Mouse (Mus musculus): ENCODE results near the gene Ptpre.
"Not testable (repeated sequence)": the region's sequence is repeated elsewhere in the genome, so short reads cannot be mapped to it uniquely, and the experiment has no call there.

Gene Ptpre

DNA sequence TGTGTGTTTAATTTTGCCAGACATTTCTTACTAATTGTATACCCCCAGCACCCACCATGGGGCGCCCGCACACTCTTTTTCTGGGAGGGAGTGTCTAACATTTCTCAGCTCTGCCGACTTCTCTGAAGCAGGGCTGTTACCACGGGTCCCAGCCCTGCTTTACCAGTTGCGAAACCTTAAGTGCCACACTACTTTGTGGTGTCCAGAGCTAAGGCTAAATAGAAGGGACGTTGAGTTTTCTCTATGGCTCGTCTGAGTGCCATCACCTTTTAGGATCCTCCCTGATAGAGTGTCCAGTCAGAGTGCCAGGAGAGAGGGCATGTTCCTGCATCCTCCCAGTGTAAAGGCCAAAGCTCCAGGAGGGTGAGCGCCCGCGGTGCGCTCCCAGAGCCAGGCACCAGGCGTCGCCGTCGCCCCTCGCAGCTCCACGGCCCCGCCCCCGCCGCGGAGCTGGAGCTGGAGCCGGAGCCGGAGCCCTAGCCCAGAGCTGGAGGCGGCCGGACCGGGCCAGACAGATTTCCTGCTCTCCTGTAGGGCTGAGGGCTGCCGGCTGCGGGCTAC, at the start of gene Ptpre:
Gene Ptpre (plus strand): TSS at position 141 of the 561 bp plus-strand sequence.
- in situ Hi-C loops (cut with MboI, MseI): loop anchor here (5.0 to 25.0 kb wide), 2 partner anchors 90 to 1875 kb away; partner anchors contain the start of gene 9430038I01Rik

GRCm38 (mm10) chr7:135488214-135488810, 49.0 kb upstream of the Ptpre start:
- in situ Hi-C loops (cut with MboI, MseI): loop anchor here (10.0 kb wide), 1 partner anchor 94 kb away; no protein-coding TSS in a partner anchor

GRCm38 (mm10) chr7:135489724-135490499, 47.4 kb upstream of the Ptpre start:
- in situ Hi-C loops (cut with MboI, MseI): loop anchor here (10.0 kb wide), 1 partner anchor 95 kb away; no protein-coding TSS in a partner anchor

DNA sequence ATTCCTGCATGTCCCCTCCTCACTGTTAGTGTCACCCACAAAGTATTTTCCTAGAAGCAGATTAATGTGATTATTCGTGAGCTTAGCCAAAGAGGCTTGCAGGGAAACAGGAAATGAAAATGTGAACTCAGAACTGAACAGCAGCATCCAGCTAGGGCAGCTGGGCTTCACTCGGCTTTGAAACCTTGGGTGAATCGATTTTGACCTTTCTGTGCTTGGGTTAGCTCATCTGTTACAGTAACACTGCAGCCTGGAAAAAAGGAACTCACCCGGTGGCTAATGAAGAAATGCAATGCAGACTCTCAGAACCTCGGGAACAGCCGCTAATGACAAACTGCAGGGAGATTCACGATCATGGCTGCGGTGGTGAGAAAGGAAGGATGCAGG, 46.8 kb upstream of the Ptpre start:
- in situ Hi-C loops (cut with MboI, MseI): no loop called here

GRCm38 (mm10) chr7:135495303-135495702, 42.0 kb upstream of the Ptpre start:
- in situ Hi-C loops (cut with MboI, MseI): no loop called here

- in situ Hi-C loops (cut with MboI, MseI): no loop called here
Measured at GRCm38 (mm10) chr7:135498565-135499186, 38.6 kb upstream of the Ptpre start.

GRCm38 (mm10) chr7:135499403-135499802, 37.9 kb upstream of the Ptpre start:
- in situ Hi-C loops (cut with MboI, MseI): no loop called here

DNA sequence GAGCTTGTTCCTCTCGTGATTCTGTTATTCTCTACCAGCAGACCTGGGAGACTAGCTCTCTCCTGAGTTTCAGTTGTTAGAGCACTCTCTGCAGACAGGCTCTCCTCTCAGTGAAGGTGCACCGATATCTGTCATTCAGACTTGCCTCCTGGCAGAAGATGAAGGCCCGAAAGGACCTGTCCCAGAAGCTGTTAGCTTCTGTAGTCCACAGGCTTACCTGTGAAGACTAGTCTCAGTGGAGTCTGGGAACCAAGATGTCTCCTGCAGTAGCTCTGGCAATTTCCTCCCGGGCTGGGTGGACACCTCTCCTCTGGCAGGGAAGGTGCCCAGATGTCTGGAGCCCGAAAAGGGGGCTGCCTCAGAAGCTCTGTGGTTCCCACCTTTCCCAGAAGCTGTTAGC, 30.8 kb upstream of the Ptpre start:
- in situ Hi-C loops (cut with MboI, MseI): not testable (repeated sequence)

DNA sequence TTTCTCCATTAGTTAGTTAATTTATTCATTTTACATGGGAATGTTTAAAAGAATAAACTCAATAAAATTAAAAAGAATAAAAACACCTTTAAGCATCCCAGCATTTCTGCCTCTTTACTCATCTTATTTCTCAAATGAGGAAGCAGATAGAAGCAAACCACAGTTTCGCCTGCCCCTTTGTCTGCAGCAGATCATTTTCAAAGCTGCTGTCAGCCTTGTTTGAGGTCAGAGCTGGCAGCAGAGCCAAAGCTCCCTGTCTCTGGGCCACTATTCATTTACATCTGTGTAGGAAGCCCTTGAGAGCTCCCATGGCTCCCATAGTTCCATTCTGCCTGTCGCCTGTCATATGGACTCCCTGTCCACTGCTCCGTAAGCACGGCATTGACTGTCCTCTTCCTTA, 28.7 kb upstream of the Ptpre start:
- in situ Hi-C loops (cut with MboI, MseI): no loop called here

GRCm38 (mm10) chr7:135509272-135509671, 28.0 kb upstream of the Ptpre start:
- in situ Hi-C loops (cut with MboI, MseI): no loop called here

- in situ Hi-C loops (cut with MboI, MseI): no loop called here
Measured at GRCm38 (mm10) chr7:135510431-135510830, 26.9 kb upstream of the Ptpre start.

DNA sequence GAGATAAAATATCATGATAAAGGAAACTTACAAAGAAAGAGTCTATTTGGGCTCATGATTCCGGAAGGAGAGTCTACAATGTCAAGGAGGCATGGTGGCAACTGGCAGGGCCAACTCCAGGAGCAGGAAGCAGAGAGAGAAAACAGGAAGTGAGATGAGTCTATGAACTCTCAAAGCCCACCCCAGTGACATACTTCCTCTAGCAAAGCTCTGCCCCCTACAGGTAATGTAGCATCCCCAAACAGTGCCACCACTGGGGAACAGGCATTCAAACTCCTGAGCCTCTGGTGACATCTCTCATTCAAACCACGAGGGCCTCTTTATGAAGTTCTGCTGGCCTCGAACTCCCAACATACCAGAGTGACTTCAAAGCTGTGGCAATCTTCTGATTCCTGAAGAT, 25.6 kb upstream of the Ptpre start:
- in situ Hi-C loops (cut with MboI, MseI): no loop called here

GRCm38 (mm10) chr7:135517191-135517590, 20.1 kb upstream of the Ptpre start:
- in situ Hi-C loops (cut with MboI, MseI): no loop called here

DNA sequence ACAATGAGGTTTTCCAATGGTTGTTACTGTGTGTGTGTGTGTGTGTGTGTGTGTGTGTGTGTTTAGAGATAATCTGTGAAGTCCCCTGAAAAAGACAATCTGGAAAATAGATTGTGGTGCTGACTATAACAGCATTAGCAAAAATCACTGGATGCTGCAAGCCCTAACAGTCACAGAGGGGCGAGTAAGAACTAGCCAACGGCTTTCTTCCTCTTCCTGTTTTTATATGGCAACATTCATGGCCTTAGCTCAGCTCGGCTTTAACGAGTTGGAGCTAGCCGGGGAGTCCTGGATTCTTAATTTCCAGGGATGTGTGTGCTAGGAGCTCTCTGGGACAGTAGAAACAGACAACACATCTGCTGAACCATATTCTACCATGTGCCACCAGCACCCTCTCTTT, 17.0 kb upstream of the Ptpre start:
- in situ Hi-C loops (cut with MboI, MseI): no loop called here

DNA sequence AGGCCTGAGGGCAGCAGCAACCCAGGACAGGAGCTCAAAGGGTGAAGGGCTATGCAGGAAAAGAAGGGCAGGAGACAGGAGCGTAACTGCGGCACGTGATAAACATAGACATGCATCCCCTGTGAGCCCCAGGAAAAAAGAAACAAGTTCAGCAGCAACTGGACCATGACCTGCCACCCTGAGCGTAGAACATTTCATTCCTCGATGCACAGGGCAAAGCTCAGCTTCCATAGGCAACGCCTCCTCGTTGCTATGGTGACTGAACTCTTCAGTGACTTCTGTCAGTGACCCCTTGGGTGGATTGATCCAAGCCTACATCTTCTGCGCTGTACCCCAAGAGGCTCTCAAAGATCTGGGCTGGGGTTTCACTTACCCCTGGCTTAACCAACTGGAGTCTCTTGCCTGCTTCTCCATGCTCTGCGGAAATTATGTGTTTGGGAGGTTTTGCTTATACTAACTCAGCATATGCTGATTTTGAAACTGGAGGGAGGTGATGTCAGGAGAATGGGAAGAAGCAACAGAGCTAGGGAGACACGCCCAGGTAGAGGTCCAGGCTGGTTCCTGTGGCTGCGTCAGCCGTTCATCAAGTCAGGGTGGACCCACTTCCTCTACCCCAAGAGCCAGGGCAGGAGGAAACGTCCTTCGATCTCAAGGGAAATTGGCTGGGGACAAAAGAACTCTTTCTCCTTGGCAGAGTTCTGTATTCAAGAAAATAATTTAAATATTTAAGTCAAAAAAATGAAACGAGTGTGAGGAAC, 15.3 kb upstream of the Ptpre start:
- in situ Hi-C loops (cut with MboI, MseI): no loop called here

DNA sequence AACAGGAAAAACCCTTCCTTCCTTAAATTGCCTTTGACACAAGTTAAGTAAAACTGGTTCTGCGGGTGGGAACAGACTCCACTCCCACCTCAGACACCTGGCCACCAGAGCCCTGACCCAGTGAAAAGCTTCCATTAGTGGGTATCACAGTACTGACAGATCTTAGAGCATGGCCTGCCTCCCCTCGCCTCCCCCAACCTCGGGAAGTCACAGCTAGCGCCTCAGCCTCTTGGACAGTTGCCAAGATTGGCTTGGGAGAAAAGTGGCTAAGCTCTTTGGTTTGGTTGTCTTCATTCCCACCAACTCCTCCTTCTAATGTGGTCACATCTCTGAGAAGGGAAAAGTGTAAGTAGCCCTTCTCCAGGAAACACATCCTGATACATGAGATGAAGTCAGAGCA, 13.3 kb upstream of the Ptpre start:
- in situ Hi-C loops (cut with MboI, MseI): no loop called here

DNA sequence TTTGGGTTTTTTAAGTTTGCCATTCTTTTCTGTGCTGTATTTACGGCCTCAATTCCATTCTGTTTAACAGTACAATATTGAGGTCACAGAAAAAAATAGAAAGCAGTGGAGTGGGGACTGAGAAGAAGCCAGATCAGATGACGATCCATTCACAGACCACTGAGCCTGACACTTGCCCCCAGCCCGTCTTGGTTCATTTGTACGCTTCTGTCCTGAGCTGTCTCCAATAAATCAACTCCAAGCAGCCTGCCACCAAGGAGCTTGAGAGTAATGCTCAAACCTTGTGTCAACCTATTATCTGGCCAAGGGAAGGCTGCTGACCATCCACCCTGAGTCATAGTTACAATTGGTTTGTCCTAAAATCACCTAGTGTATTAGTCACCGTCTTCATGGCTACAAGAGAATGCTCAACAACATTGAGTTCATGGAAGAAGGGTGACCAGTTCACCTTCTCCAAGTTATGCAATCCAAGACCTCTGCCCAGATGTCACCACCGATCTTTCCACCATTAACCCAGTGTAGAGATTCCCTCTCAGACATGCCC, 12.8 kb upstream of the Ptpre start:
- in situ Hi-C loops (cut with MboI, MseI): no loop called here

DNA sequence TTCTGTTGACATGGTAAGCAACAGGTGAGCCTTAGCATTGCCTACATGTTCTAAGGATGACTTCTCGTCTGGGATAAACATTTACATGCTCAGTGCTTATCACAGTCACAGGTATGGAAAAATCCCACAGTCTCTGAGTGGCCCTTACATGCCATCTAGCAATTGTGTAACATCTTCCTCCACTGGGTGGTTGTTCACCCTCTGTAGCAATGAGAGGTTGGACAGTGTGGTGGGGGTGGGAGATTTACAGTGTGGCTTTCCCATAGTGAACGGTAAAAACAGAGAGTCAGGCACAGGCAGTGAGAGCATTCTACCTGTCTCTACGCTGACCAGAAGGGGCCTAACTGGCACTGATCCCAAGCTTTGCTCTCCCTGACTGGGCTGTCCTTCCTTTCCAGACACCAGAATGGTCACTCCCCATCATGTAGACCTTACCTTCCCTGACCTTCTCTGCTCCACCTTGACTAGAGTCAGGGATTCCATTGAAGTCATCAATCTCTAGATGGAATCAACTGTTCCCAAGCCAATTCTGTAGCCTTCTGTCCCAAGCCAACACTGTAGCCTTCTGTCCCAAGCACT, 10.6 kb upstream of the Ptpre start:
- in situ Hi-C loops (cut with MboI, MseI): loop anchor here (25.0 kb wide), 1 partner anchor 1886 kb away; the partner anchor contains the start of gene 9430038I01Rik

DNA sequence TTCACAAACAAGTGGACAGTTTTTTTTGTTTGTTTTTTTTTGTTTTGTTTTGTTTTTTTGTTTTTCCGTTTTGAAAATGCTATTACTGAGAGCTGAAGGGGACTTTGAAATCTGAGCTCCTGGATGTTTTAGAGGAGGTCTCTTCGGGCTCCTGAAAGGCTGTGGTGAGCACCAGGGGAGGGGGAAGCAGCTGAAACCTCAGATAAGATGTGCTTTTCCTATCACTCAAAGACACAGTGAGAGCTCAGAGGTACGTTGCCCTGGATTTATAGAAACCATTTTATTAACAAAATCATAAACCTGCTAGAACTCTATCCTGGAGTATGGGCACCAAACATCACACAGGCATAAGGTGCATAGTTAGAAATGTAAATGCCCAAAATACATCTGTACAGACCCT, 10.1 kb upstream of the Ptpre start:
- in situ Hi-C loops (cut with MboI, MseI): loop anchor here (25.0 kb wide), 1 partner anchor 1885 kb away; the partner anchor contains the start of gene 9430038I01Rik

DNA sequence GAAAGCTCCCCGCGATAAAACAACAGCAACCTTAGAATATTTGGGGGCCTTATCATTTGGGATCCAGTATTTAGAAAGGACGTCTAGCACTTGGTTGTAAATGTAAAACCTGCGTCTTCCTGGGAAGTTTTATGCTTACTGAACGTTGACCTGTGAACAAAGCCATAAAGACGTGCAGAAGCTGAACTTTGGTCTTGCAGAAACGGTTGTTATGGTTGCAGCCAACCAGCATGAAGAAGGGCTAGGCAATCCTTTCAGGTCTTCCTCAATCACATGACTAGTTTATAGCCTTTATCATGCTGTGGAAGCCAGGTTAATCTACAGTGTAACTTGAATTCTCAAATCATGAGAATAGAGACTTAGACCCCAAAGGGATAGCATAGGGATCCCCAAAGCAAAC, 8.8 kb upstream of the Ptpre start, which contains the start of gene Clrn3:
Gene Clrn3 (minus strand): TSS at position 140 of the 400 bp plus-strand sequence.
- in situ Hi-C loops (cut with MboI, MseI): loop anchor here (25.0 kb wide), 1 partner anchor 1884 kb away; the partner anchor contains the start of gene 9430038I01Rik
